Mouse (Mus musculus) CD4-positive, CD25-positive, alpha-beta regulatory T cell, adult 4 months (primary cell): ENCODE data around the gene Olfr912. TPM values are rescaled to one million over a fixed set of nuclear protein-coding genes. Genes with fewer than 3 reads are reported as not detected.

Source experiments
- ATAC-seq: one replicate; pipeline ENCODE4 v1.8.0; 2017
- polyA plus RNA-seq, 2 experiments: library from polyadenylated mRNA; unstranded; fragments of 100-300 nt; shearing (Covaris generic); gene quantifications; one replicate each; pipeline ENCODE4 v1.2.1; 2017

The Olfr912 gene
- polyA plus RNA-seq = under 1 TPM; 0.10 to 0.28 TPM

DNA sequence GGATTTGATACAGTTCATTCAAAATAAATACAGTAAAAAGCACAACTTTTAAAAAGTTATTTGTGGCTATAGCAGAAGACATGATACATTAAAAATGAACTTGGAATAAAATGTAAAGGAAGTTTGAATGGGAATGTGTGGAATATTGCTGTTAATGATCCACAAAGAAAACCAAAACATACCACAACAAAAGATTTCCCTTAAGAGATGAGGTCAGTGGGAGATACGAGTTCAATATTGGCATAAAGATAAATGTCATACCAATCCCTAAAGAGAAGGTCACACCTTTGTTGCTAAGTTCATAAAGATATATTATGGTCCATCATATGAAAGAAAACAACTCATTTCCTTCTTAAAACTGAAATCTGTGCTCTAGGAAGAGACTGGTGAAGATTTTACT is at the start of gene Olfr912:
Olfr912 (plus strand) TSS at position 301 of the 400 bp plus-strand sequence.
- no peak for ATAC-seq

- no peak for ATAC-seq
Measured at GRCm38 (mm10) chr9:38537549-38537948, 42.4 kb upstream of the Olfr912 start, which contains the start of gene Olfr910. Gene Olfr910, plus strand, starts transcription at chr9:38537849.

- no peak for ATAC-seq
Measured at GRCm38 (mm10) chr9:38591056-38591455, 11.1 kb downstream of the Olfr912 start.

- ATAC-seq = no peak
Measured at GRCm38 (mm10) chr9:38592459-38592858, 12.5 kb downstream of the Olfr912 start, which contains the start of gene Olfr913. Gene Olfr913, plus strand, starts transcription at chr9:38592759.

- ATAC-seq = no peak
Measured at GRCm38 (mm10) chr9:38604802-38605201, 24.8 kb downstream of the Olfr912 start, which contains the start of gene Olfr914. Gene Olfr914, plus strand, starts transcription at chr9:38605102.

- ATAC-seq = no peak
Measured at GRCm38 (mm10) chr9:38632406-38632805, 52.4 kb downstream of the Olfr912 start.

Other genes with a start within 250 kb of the Olfr912 start
- not detected for gene Olfr898, start 231.8 kb upstream of the Olfr912 start, polyA plus RNA-seq
- not detected for gene Olfr250, start 213.3 kb upstream of the Olfr912 start, polyA plus RNA-seq
- gene Olfr251, start 203.1 kb upstream of the Olfr912 start, polyA plus RNA-seq = not detected
- not detected for gene Olfr147, start 178.5 kb upstream of the Olfr912 start, polyA plus RNA-seq
- gene Olfr901, start 150.7 kb upstream of the Olfr912 start, polyA plus RNA-seq = under 1 TPM in 1 of 2 experiments, not detected in 1; 0.12 TPM
- gene Olfr902, start 132.5 kb upstream of the Olfr912 start, polyA plus RNA-seq = not detected
- gene Olfr904, start 117.0 kb upstream of the Olfr912 start, polyA plus RNA-seq = not detected
- not detected for gene Olfr905, start 109.1 kb upstream of the Olfr912 start, polyA plus RNA-seq
- gene Olfr906, start 93.1 kb upstream of the Olfr912 start, polyA plus RNA-seq = not detected
- not detected for gene Olfr907, start 84.4 kb upstream of the Olfr912 start, polyA plus RNA-seq
- not detected for gene Olfr911-ps1, start 58.6 kb upstream of the Olfr912 start, polyA plus RNA-seq
- gene Olfr910, start 42.3 kb upstream of the Olfr912 start, polyA plus RNA-seq = not detected
- not detected for gene Olfr913, start 12.6 kb downstream of the Olfr912 start, polyA plus RNA-seq
- not detected for gene Olfr914, start 24.9 kb downstream of the Olfr912 start, polyA plus RNA-seq
- gene Olfr916, start 79.7 kb downstream of the Olfr912 start, polyA plus RNA-seq = under 1 TPM in 1 of 2 experiments, not detected in 1; 0.11 TPM
- not detected for gene Olfr917, start 85.7 kb downstream of the Olfr912 start, polyA plus RNA-seq
- gene Olfr918, start 94.4 kb downstream of the Olfr912 start, polyA plus RNA-seq = under 1 TPM in 1 of 2 experiments, not detected in 1; 0.08 TPM
- not detected for gene Olfr919, start 123.5 kb downstream of the Olfr912 start, polyA plus RNA-seq
- gene Vwa5a, start 138.1 kb downstream of the Olfr912 start, polyA plus RNA-seq = 10 to 100 TPM; 26.5 to 31.3 TPM
- gene Olfr920, start 172.1 kb downstream of the Olfr912 start, polyA plus RNA-seq = under 1 TPM; 0.09 to 0.23 TPM
- not detected for gene Olfr921, start 192.9 kb downstream of the Olfr912 start, polyA plus RNA-seq
- gene Olfr922, start 234.4 kb downstream of the Olfr912 start, polyA plus RNA-seq = not detected
- not detected for gene Olfr923, start 246.4 kb downstream of the Olfr912 start, polyA plus RNA-seq